Mouse (Mus musculus) E14TG2a.4 (cell line): Measurements from ENCODE around the gene Mrps14.

Experiments
- H3K27me3 ChIP-seq: 2 replicates; pipeline ENCODE4 v1.6.1; 2014; ENCODE audit warnings: low read length, control low read depth; ENCODE audit not compliant: insufficient read depth
- H3K36me3 ChIP-seq: 2 replicates; pipeline ENCODE4 v1.6.1; 2014; ENCODE audit warnings: low read length, control low read depth; ENCODE audit not compliant: insufficient read depth
- H3K4me1 ChIP-seq: replicated peaks from 2 replicates; pipeline ENCODE4 v1.6.1; 2014; ENCODE audit warnings: low read depth, low read length, control low read depth
- H3K4me3 ChIP-seq: replicated peaks from 2 replicates; pipeline ENCODE4 v1.5.1; 2014; ENCODE audit warnings: mild to moderate bottlenecking, low read length
- H3K9me3 ChIP-seq: 2 replicates; pipeline ENCODE4 v1.6.1; 2014; ENCODE audit warnings: low read length, control low read depth
- CTCF ChIP-seq: conservative IDR thresholded peaks from 2 replicates; pipeline ENCODE4 v1.5.1; 2014; ENCODE audit warnings: low read length
- NANOG ChIP-seq: IDR thresholded peaks from 2 replicates; pipeline ENCODE4 v1.6.1; 2014; ENCODE audit warnings: borderline replicate concordance, low read length, mixed read lengths
- POU5F1 ChIP-seq: IDR thresholded peaks from 2 replicates; pipeline ENCODE4 v1.6.1; 2014; ENCODE audit warnings: low read length, borderline replicate concordance

The Mrps14 gene

DNA sequence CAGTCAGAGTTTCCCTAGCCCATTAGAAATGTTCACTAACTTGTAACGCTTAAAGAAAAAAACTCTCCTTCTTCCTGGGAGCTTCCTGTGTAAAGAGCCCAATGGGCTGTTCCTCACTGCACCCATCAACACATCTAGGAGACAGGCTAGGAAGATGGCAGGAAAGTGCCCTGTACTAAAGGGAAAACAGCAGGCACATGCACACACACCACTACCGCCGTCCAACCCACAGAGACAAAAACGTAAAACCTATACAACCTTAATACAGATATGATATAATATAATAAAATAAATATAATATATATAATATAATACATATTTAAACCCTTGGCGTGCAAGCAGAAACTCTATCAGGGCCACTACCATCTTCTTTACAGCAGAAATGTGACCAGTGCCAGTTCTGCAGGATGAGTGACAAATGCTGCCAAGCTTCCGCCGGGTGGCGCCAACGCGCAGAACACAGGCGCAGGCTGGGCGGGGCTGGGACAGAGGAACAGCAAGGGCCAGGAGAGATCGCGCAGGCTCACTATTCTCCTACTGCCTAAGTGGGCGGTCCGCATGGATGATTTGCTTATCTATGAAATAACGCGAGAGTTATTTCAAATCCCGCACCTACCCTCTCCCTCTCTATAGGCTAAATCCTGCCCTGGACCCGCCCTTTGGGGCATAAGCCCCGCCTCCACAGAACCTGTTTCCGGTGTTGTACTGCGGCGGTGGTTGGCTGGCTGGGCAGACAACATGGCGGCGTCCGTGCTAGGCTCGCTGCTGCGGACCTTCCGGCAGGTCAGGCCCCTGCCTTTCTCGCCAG is at the start of gene Mrps14:
Mrps14 (plus strand) TSS at position 687 of the 808 bp plus-strand sequence.
- Histone ChIP-seq H3K4me3 (peak within 1 kb of the TSS; percentile 100), H3K36me3 (peaks cover 37% of the 10 kb centered on the region), H3K9me3 (peaks cover 38% of the 10 kb centered on the region), H3K27me3 (no peaks in the 10 kb centered on the region), H3K4me1 (peaks cover 7% of the 10 kb centered on the region)
- peak; percentile 33 for TF ChIP-seq CTCF
- TF ChIP-seq NANOG: no peak

- TF ChIP-seq NANOG: no peak
- TF ChIP-seq POU5F1: no peak
- no peak for TF ChIP-seq CTCF
- no peaks in the 10 kb centered on the region for H3K27me3 ChIP-seq
- H3K4me1 ChIP-seq: peaks cover 23% of the 10 kb centered on the region
- no peaks in the 10 kb centered on the region for H3K9me3 ChIP-seq
- H3K36me3 ChIP-seq: no peaks in the 10 kb centered on the region
- peak overlapping the region; percentile 74 for H3K4me3 ChIP-seq
Observed at GRCm38 (mm10) chr1:160145606-160146005, 49.4 kb upstream of the Mrps14 start.

- no peak for TF ChIP-seq NANOG
- TF ChIP-seq CTCF: peak; percentile 43
- no peak for TF ChIP-seq POU5F1
- no peaks in the 10 kb centered on the region for H3K36me3 ChIP-seq
- peaks cover 23% of the 10 kb centered on the region for H3K4me1 ChIP-seq
- no peak overlapping the region for H3K4me3 ChIP-seq
- no peaks in the 10 kb centered on the region for H3K27me3 ChIP-seq
- H3K9me3 ChIP-seq: no peaks in the 10 kb centered on the region
Observed at GRCm38 (mm10) chr1:160147274-160147673, 47.7 kb upstream of the Mrps14 start.

DNA sequence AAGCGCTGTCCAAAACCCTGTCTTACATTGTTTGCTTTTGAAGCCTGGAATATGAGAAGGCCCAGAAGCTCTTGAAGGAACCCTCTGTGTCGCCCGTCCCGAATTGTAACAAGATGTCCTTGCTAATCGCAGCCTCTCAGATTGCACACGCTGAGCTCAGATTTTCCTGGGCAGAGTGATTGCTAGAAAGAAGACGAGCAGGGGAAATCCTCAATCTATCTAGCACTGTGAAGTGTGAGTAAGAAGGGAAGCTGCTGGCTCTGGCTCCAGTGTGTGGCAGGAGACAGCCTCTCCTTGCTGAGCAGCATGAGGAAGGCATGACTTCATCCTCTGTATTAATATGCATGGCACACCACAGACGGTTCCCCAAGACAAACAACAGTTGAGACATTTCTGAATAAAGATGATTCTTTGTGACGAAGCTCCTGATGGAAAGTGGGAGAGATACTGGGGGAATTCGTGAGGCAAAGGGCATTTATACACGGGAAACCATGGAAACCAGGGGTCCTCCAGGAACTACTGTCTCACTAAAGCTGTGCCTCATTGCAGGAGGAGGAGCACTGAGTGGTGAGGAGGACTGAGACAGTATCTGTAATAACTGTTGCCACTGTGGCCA is 45.6 kb upstream of the Mrps14 start:
- Histone ChIP-seq H3K4me3 (no peak overlapping the region), H3K4me1 (peaks cover 20% of the 10 kb centered on the region), H3K36me3 (no peaks in the 10 kb centered on the region), H3K27me3 (no peaks in the 10 kb centered on the region), H3K9me3 (no peaks in the 10 kb centered on the region)
- no peak for TF ChIP-seq POU5F1
- TF ChIP-seq NANOG: no peak
- TF ChIP-seq CTCF: no peak

DNA sequence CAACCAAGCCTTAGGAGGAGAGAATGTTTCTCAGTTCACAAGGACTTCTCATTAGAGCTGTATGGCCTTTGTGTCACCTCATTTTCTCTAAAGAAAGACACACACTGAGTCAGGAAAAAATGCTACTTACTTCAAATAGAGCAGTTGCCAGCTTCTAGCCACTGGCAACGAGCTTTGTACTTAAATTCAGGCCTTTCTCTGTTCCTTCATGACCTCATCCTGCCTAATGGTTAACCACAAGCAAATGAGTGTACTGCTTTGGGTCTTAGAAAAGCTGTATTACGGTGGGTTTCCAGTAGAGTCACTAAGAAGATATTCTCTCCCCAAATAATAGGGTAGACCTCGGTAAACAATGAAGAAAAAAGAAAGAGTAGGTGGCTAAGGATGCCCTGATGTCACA is 44.3 kb upstream of the Mrps14 start:
- no peak for TF ChIP-seq POU5F1
- no peak for TF ChIP-seq CTCF
- no peak for TF ChIP-seq NANOG
- H3K9me3 ChIP-seq: no peaks in the 10 kb centered on the region
- H3K27me3 ChIP-seq: no peaks in the 10 kb centered on the region
- no peak overlapping the region for H3K4me3 ChIP-seq
- H3K36me3 ChIP-seq: no peaks in the 10 kb centered on the region
- peaks cover 9% of the 10 kb centered on the region for H3K4me1 ChIP-seq

DNA sequence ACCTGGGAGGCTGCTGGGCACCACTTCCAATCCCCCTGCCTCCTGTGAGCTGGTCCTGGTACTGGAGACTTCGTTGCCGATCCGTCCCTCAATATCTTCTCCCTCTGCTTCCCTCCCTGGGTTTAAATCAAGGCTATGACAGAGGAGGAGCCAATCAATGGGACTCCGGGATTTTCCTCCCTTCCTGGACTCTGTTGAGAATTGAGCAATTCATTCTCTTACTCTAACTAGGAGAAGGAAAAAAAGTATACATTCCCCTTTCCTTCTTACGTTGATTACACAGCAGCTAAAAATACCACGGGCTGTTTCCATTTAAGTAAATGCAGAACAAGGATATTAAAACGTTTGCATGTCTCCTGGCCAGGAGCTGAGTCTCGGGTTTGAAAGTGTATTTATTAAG is 41.5 kb upstream of the Mrps14 start, which contains the start of gene Tnn:
Tnn (minus strand) TSS at position 101 of the 400 bp plus-strand sequence.
- Histone ChIP-seq H3K27me3 (no peaks in the 10 kb centered on the region), H3K36me3 (no peaks in the 10 kb centered on the region), H3K9me3 (no peaks in the 10 kb centered on the region), H3K4me3 (no peak within 1 kb of the TSS), H3K4me1 (no peaks in the 10 kb centered on the region)
- TF ChIP-seq NANOG (no peak), CTCF (no peak), POU5F1 (no peak)

GRCm38 (mm10) chr1:160158190-160158589 is 36.8 kb upstream of the Mrps14 start:
- Histone ChIP-seq H3K4me1 (no peaks in the 10 kb centered on the region), H3K27me3 (no peaks in the 10 kb centered on the region), H3K9me3 (no peaks in the 10 kb centered on the region), H3K36me3 (no peaks in the 10 kb centered on the region), H3K4me3 (no peak overlapping the region)
- TF ChIP-seq POU5F1 (no peak), CTCF (no peak), NANOG (no peak)

DNA sequence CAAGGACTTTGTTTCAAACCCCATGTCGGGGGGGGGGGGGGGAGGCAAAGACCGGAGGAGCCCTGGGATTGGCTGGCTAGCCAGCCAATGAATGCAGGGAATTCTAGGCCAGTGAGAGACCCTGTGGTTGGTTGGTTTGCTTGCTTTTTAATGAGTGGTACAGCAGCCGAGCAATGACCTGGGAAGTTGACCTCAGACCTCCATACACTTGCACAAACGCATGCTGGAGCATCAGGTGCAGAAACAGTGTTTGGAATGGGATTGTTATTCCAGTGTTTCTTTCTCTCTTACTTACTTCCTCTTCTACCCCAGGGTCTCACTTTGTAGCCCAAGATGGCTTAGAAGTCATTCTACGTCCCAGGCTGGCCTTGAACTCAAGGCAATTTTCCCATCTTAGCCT is 28.4 kb upstream of the Mrps14 start:
- H3K9me3 ChIP-seq: no peaks in the 10 kb centered on the region
- no peaks in the 10 kb centered on the region for H3K4me1 ChIP-seq
- no peak overlapping the region for H3K4me3 ChIP-seq
- no peak for TF ChIP-seq NANOG
- TF ChIP-seq POU5F1: no peak
- TF ChIP-seq CTCF: no peak
- no peaks in the 10 kb centered on the region for H3K36me3 ChIP-seq
- H3K27me3 ChIP-seq: no peaks in the 10 kb centered on the region

DNA sequence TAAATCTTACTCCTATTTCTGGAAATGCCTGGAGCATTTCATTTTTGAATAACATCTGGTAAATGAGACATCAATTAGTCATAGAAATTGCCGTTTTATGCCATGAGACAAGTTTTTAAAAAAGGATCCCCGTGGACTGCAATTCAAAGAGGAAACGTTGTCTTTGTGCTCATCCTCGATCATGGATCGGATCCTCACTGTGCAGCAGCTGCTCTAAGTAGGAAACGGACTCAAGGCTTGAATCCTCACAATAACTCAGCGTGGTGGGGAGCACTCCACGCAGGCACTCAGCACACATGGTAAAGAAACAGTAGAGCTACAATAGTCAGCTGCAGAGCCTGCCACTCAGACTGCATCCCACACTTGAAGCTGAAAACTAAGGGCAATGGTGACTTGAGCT is 18.1 kb upstream of the Mrps14 start:
- TF ChIP-seq NANOG: no peak
- TF ChIP-seq CTCF: no peak
- TF ChIP-seq POU5F1: no peak
- Histone ChIP-seq H3K4me1 (no peaks in the 10 kb centered on the region), H3K9me3 (peaks cover 10% of the 10 kb centered on the region; the same call in 1 of the 2 replicates), H3K4me3 (no peak overlapping the region), H3K27me3 (no peaks in the 10 kb centered on the region), H3K36me3 (no peaks in the 10 kb centered on the region)
